Mouse (Mus musculus): ENCODE results near the gene Angptl7. TPM values are rescaled to one million over a fixed set of nuclear protein-coding genes. Genes with fewer than 3 reads are reported as not detected.

Angptl7 gene
- polyA plus RNA-seq, 1 experiment from 2014 or later: 0.45 TPM

DNA sequence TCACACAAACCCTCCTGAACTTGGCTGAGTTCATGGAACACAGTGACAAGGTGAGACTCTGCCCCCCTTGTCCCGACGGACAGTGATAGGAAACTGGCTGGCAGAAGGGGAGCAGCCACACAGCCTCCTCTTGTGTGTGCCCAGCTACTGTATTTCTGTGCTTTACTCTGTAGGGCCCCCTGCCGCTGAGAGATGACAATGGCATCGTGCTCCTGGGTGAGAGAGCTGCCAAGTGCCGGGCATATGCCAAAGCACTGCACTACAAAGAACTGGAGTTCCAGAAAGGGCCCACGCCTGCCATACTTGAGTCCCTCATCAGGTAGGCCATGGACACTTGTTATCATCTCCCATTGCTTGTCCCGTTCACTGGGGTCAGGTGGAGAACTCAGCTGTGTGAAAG is 8.8 kb downstream of the Angptl7 start:
- no peaks in the 10 kb centered on the region for H3K9me3 ChIP-seq (replicated peaks)
- 78% methylated on average over 7 of the region's 7 CpGs for WGBS (ENCODE audit: insufficient replicate concordance)
- no peak overlapping the region for H3K4me3 ChIP-seq (replicated peaks)
- no peak overlapping the region for H3K27ac ChIP-seq (replicated peaks)
- no peak overlapping the region for H3K4me2 ChIP-seq
- ATAC-seq (ENCODE audit: insufficient read depth): no peak
- no peak overlapping the region for H3K9ac ChIP-seq
- no peaks in the 10 kb centered on the region for H3K4me1 ChIP-seq (replicated peaks)
- H3K27me3 ChIP-seq: no peaks in the 10 kb centered on the region
- H3K36me3 ChIP-seq (replicated peaks): peaks cover 82% of the 10 kb centered on the region

DNA sequence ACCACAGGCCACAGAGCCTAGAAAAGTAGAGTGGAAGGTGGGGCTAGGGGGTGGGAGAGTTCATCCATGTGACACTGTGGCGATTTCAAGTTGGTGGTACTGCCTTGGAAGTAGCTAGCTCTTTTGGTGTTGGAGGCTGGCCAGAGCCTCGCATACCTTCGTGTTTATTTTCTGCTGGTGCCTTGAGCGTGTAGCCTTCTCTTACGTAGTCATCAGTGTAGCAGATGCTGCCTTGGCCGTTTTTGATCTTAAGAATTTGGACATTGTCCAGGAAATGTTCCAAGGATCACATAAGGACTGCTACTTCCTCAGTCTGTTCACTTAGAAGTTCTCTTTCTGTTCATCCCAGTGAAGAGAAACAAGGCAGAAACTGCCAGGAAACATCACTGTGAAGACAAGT is 9.8 kb downstream of the Angptl7 start:
- no peak overlapping the region for H3K9ac ChIP-seq
- WGBS (ENCODE audit: insufficient replicate concordance): 71% methylated on average over 6 of the region's 6 CpGs
- H3K4me2 ChIP-seq: no peak overlapping the region
- no peak for ATAC-seq (ENCODE audit: insufficient read depth)
- no peaks in the 10 kb centered on the region for H3K4me1 ChIP-seq (replicated peaks)
- no peaks in the 10 kb centered on the region for H3K9me3 ChIP-seq (replicated peaks)
- H3K4me3 ChIP-seq (replicated peaks): no peak overlapping the region
- H3K36me3 ChIP-seq (replicated peaks): peaks cover 84% of the 10 kb centered on the region
- no peaks in the 10 kb centered on the region for H3K27me3 ChIP-seq
- no peak overlapping the region for H3K27ac ChIP-seq (replicated peaks)

DNA sequence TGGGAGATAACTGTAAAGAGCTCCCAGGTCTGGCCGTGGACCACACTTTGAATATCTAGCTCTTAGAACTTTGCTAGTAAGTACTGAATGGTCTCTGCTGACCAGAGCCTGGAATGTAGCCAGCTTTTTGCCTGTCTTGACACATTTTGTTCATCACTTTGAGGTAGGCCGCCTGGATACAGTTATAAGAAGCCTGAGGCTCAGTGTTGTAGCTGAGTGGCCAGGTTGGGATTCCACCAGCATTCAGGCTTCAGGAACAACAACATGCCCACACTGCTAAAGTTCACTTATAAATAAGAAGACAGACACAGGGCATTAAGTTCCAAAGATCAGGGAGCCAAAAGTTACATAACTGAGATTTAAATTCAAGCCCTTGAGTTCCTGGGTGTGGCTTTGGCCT is 12.4 kb downstream of the Angptl7 start:
- H3K4me2 ChIP-seq: no peak overlapping the region
- no peaks in the 10 kb centered on the region for H3K27me3 ChIP-seq
- WGBS (ENCODE audit: insufficient replicate concordance): 61% methylated on average over 2 of the region's 2 CpGs
- no peaks in the 10 kb centered on the region for H3K9me3 ChIP-seq (replicated peaks)
- no peak overlapping the region for H3K9ac ChIP-seq
- ATAC-seq (ENCODE audit: insufficient read depth): no peak
- peaks cover 93% of the 10 kb centered on the region for H3K36me3 ChIP-seq (replicated peaks)
- H3K27ac ChIP-seq (replicated peaks): no peak overlapping the region
- no peaks in the 10 kb centered on the region for H3K4me1 ChIP-seq (replicated peaks)
- H3K4me3 ChIP-seq (replicated peaks): no peak overlapping the region

DNA sequence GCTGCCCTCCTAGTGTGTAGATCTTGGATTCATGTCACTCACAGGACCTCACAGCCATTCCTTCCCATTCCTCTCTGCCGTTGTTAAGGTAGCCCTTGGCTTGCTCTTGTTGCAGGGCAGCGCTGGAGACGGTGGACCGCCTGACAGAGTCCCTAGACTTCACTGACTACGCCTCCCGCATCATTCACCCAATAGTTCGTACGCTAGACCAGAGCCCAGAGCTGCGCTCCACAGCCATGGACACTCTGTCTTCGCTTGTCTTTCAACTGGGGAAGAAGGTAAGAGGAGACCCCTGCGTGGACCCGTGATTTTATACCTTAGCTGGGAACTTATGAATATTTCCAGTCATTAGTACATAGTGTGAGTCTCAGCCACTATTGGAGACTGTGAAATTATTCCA is 15.7 kb downstream of the Angptl7 start:
- 91% methylated on average over 12 of the region's 12 CpGs for WGBS (ENCODE audit: insufficient replicate concordance)
- no peak overlapping the region for H3K4me2 ChIP-seq

DNA sequence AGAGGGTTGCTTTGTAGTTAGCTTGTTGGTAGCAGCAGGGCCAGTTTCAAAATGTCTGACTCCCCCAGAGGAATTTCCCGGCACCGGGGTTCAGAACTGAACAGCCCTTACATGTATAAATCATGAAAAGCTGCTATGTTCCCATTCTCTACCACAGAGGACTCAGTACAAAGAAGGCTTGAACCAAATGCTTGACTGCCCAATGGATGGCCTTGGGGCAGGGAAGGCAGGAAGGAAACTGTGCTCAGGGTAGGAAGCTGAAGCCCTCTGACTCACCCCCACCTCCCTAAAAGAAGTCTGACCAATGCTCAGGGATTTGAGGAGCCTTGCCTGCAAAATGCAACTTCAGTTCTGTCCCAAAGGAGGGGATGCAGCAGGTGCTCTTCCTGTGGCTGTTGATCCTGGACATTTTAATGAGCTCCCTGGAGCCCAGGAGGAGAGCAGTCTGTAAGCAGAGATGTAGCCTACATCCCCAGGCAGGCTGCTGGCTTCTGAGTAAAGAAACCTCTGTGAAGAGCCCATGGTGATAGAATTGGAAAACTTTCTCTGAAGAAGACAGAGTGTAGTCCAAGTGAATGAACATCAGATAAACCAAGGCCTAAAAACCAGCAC is 18.6 kb downstream of the Angptl7 start:
- no peak overlapping the region for H3K4me2 ChIP-seq
- no peaks in the 10 kb centered on the region for H3K4me1 ChIP-seq (replicated peaks)
- H3K27me3 ChIP-seq: no peaks in the 10 kb centered on the region
- peaks cover 89% of the 10 kb centered on the region for H3K36me3 ChIP-seq (replicated peaks)
- no peaks in the 10 kb centered on the region for H3K9me3 ChIP-seq (replicated peaks)
- H3K4me3 ChIP-seq (replicated peaks): no peak overlapping the region
- no peak for ATAC-seq (ENCODE audit: insufficient read depth)
- WGBS (ENCODE audit: insufficient replicate concordance): 77% methylated on average over 2 of the region's 2 CpGs
- H3K9ac ChIP-seq: no peak overlapping the region
- no peak overlapping the region for H3K27ac ChIP-seq (replicated peaks)

More for the DNA sequence above, 15.7 kb downstream of the Angptl7 start:
- H3K4me1 ChIP-seq (replicated peaks): no peaks in the 10 kb centered on the region
- no peaks in the 10 kb centered on the region for H3K27me3 ChIP-seq
- H3K27ac ChIP-seq (replicated peaks): no peak overlapping the region
- peaks cover 95% of the 10 kb centered on the region for H3K36me3 ChIP-seq (replicated peaks)
- no peaks in the 10 kb centered on the region for H3K9me3 ChIP-seq (replicated peaks)
- H3K9ac ChIP-seq: no peak overlapping the region
- H3K4me3 ChIP-seq (replicated peaks): no peak overlapping the region
- no peak for ATAC-seq (ENCODE audit: insufficient read depth)

DNA sequence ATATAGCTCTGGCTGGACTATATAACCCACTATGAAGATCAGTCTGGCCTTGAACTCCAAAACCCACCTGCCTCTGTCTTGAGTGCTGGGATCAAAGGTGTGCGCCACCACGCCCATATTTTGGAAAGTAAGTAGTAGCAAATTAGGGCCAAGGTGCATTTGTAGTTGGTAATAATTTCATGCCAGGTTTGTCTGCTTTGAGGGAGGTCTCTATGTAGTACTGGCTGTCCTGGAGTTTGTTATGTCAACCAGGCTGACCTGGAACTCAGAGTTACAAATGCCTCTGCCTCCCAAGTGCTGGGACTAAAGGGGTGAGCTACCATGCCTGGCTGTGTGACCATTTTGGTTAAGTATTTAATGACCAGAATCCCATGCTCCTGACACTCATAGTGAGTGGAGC is 20.0 kb downstream of the Angptl7 start:
- no peak overlapping the region for H3K9ac ChIP-seq
- no peaks in the 10 kb centered on the region for H3K27me3 ChIP-seq
- no peaks in the 10 kb centered on the region for H3K9me3 ChIP-seq (replicated peaks)
- ATAC-seq (ENCODE audit: insufficient read depth): no peak
- H3K4me2 ChIP-seq: no peak overlapping the region
- no peak overlapping the region for H3K27ac ChIP-seq (replicated peaks)
- no peaks in the 10 kb centered on the region for H3K4me1 ChIP-seq (replicated peaks)
- peaks cover 89% of the 10 kb centered on the region for H3K36me3 ChIP-seq (replicated peaks)
- H3K4me3 ChIP-seq (replicated peaks): no peak overlapping the region
- 76% methylated on average over 2 of the region's 2 CpGs for WGBS (ENCODE audit: insufficient replicate concordance)

DNA sequence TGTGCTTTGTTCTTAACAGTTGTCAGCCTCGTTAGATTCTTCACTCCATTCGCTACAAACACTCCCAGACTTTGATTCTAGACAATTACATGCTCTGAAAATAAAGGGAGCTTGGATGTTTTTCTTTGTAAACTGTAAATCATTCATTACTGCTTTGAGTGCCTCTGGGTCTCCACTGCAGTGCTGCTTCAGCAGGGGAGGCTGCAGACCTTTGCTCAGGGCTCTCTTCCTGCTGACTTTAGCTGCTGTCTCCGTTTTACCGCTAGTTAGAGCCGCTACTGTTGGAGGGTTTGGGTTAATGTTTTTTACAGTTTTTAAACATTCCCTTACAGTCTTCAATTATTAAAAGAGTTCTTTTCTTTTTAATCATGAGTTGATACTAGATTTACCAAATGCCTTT is 26.8 kb downstream of the Angptl7 start:
- no peak overlapping the region for H3K27ac ChIP-seq (replicated peaks)
- H3K36me3 ChIP-seq (replicated peaks): peaks cover 83% of the 10 kb centered on the region
- no peak overlapping the region for H3K4me3 ChIP-seq (replicated peaks)
- no peaks in the 10 kb centered on the region; the same call in 1 of the 2 replicates for H3K4me1 ChIP-seq (replicated peaks)
- H3K9ac ChIP-seq: no peak overlapping the region
- no peak for ATAC-seq (ENCODE audit: insufficient read depth)
- WGBS (ENCODE audit: insufficient replicate concordance): 79% methylated on average over 5 of the region's 5 CpGs
- H3K27me3 ChIP-seq: no peaks in the 10 kb centered on the region
- no peaks in the 10 kb centered on the region for H3K9me3 ChIP-seq (replicated peaks)
- no peak overlapping the region for H3K4me2 ChIP-seq

DNA sequence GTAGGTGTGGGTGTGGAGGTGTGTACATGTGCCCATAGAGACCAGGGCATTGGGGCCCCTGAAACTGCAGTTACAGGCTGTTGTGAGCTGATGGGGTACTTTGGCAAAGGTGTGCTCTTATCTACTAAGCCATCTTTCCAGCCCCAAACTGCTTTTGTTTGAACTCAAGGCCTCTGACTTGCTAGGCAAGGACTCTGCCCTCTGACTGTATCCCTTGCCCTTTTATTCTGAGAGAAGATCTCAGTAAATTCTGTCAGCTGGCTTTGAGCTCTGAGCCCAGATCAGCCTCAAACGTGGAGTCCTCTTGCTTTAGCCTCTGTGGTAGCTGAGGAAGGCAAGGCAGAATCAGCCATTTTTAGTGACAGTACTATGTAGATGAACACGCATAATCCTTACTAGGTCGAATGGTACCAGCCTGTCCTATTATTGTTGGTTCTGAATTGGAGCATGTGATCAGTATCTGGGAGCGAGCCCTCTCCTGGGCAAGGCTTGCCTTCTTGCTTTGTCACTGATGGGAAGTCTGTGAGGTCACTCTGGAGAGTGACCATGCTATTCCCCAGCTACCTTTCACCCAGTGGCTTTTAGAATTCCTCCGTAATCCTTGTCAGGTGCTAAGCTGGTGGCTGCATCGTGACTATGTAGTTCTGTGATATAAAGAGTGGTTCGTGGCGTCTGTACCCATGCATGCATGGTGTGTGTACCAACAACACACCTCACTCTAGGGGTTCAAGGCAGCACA is 27.7 kb downstream of the Angptl7 start:
- peaks cover 86% of the 10 kb centered on the region for H3K36me3 ChIP-seq (replicated peaks)
- no peaks in the 10 kb centered on the region for H3K27me3 ChIP-seq
- H3K9me3 ChIP-seq (replicated peaks): no peaks in the 10 kb centered on the region
- ATAC-seq (ENCODE audit: insufficient read depth): no peak
- no peak overlapping the region for H3K27ac ChIP-seq (replicated peaks)
- WGBS (ENCODE audit: insufficient replicate concordance): 78% methylated on average over 8 of the region's 8 CpGs
- no peaks in the 10 kb centered on the region; the same call in 1 of the 2 replicates for H3K4me1 ChIP-seq (replicated peaks)
- H3K9ac ChIP-seq: no peak overlapping the region
- no peak overlapping the region for H3K4me2 ChIP-seq
- no peak overlapping the region for H3K4me3 ChIP-seq (replicated peaks)

DNA sequence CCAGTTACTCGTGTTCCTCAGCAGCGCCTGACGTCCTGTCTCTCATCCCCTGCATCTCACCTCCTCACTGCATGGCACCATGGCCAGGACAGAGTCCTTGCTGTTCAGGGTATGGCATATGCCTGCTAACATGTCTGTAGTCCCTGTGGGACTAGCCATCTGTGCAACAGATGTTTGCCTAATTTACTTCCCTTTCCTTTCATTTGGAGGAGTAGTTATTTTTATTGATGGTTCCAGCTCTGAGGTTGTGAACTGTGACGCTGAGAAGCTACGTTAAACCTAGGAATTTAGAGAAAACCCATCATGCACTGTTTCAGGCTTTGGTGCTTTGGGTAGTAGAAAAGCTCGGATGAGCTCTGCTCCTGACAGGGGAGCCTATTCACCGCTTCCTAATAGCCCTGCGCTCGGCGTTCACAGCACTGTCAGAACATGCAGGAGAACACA is 28.9 kb downstream of the Angptl7 start:
- Histone ChIP-seq H3K36me3 (replicated peaks) (peaks cover 90% of the 10 kb centered on the region), H3K27me3 (no peaks in the 10 kb centered on the region), H3K27ac (replicated peaks) (no peak overlapping the region), H3K9ac (no peak overlapping the region), H3K4me2 (no peak overlapping the region), H3K4me3 (replicated peaks) (no peak overlapping the region), H3K9me3 (replicated peaks) (no peaks in the 10 kb centered on the region), H3K4me1 (replicated peaks) (no peaks in the 10 kb centered on the region; the same call in 1 of the 2 replicates)
- 82% methylated on average over 10 of the region's 10 CpGs for WGBS (ENCODE audit: insufficient replicate concordance)
- no peak for ATAC-seq (ENCODE audit: insufficient read depth)

DNA sequence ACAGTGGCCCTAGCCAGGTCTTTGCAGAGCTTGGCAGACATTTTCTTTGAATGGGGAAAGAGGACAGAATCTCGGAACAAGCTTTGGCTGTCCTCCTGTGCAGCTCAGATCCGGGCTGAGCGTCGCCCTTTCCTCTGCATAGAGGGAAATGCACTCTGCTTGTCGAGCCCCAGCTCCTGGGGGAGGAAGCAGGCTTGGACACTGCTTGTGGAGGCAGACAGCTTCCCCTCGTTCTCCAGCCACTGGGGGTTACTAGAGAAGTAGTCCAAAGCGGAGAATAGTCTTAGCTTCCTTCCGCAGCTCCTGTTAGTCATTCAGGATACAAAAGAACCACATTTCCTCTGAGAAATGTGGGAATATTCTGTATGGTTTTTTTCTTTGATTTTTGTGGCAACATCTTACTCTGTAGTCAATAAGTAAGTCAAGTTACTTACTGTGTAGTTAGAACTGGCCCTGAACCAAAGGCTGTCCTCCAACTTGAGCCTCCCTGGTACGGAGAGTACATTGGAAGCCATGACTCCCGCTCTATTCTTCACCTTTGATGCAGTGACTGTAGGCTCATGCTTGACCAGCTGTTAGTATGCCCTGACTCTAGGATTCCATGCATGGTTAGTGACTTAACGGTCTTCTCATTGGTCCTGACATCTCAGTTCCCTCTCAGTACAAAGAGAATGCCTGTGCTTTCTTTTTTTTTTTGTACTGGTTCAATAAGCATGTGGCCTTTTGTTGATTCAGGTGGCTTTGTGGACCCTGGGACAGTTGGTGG is 30.6 kb downstream of the Angptl7 start:
- Histone ChIP-seq H3K4me2 (no peak overlapping the region), H3K9me3 (replicated peaks) (no peaks in the 10 kb centered on the region), H3K27ac (replicated peaks) (no peak overlapping the region), H3K9ac (no peak overlapping the region), H3K27me3 (no peaks in the 10 kb centered on the region), H3K4me3 (replicated peaks) (no peak overlapping the region), H3K4me1 (replicated peaks) (no peaks in the 10 kb centered on the region; the same call in 1 of the 2 replicates), H3K36me3 (replicated peaks) (peaks cover 90% of the 10 kb centered on the region)
- WGBS (ENCODE audit: insufficient replicate concordance): 82% methylated on average over 11 of the region's 11 CpGs
- ATAC-seq (ENCODE audit: insufficient read depth): no peak

DNA sequence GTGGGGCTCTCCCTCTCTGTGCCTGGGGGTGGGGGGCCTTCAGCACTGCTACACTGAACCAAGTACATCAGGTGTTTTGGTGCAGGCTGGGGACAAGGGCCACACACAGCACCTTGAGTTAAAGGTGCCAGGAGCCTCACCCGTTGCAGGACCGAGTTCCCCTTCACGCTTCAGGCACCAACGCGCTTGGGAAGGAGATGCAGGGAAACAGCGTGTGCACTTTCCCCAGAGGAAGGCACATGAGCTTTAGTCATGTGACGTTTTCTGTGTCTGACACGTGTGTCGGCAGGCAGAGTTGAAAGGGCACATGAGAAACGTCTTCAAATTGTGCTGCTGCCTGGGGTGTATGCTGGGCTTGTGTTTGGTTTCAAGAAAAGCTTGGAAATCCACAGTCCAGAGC is 31.9 kb downstream of the Angptl7 start:
- ATAC-seq (ENCODE audit: insufficient read depth): no peak
- H3K4me2 ChIP-seq: no peak overlapping the region
- no peaks in the 10 kb centered on the region; the same call in 1 of the 2 replicates for H3K4me1 ChIP-seq (replicated peaks)
- no peak overlapping the region for H3K27ac ChIP-seq (replicated peaks)
- 86% methylated on average over 10 of the region's 10 CpGs for WGBS (ENCODE audit: insufficient replicate concordance)
- peaks cover 97% of the 10 kb centered on the region for H3K36me3 ChIP-seq (replicated peaks)
- H3K9ac ChIP-seq: no peak overlapping the region
- no peak overlapping the region for H3K4me3 ChIP-seq (replicated peaks)
- H3K9me3 ChIP-seq (replicated peaks): no peaks in the 10 kb centered on the region
- no peaks in the 10 kb centered on the region for H3K27me3 ChIP-seq
